8 mouse cellular contexts compared by ENCODE assay signal in the genomic region with DNA sequence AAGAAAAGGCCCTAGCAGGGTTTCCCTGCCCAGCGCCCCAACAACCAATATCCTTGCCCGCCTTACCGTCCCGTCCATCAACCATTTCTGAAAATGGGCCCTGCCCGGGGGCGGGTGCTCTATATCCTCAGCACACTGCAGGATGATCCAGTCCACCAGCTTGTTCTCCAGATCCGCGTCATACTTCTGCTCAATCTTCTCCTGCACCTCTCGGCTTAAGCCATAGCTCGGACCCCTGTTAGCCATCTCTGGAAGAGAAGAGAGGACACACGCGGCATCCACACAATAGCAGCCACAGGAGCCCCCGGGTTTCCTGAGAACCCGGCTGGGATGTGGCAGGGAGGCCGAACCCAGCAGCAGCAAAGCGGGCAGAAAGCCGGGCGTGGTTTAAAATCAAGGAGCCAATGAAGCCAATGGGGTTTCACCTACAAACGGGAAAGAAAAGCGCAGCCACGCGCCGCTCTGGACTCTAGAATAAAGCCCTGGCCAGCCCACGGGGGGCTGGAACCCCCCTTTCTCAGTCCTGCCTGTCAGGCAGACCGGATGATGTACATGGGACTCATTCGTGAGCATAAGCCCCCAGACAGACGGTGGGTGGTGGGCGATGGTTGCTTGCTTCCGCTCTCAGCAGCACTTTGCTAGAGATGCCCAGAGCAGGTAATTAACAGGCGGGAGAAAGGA. TPM values are rescaled to one million over a fixed set of nuclear protein-coding genes. Genes with fewer than 3 reads are reported as not detected.
DNase-seq lines count a peak whose midpoint lies in the region; ATAC-seq and TF ChIP-seq lines count a peak whose summit lies in the region.

A gene (minus strand): TSS at position 548 of the 681 bp plus-strand sequence.

- TF ChIP-seq CTCF in kidney, adult 2 months (conservative IDR thresholded peaks at IDR 0.05; ENCODE audit: insufficient read depth, insufficient read length, low read depth, low read length) = no peak

- no peaks in the 10 kb centered on the region; the same call in 1 of the 2 replicates for H3K27me3 ChIP-seq in kidney, adult 2 months (replicated peaks; ENCODE audit: control insufficient read depth, insufficient read depth, low read length)
- no peaks in the 10 kb centered on the region for H3K27me3 ChIP-seq in forebrain, embryonic 16.5 days (replicated peaks; ENCODE audit: control insufficient read depth, insufficient read depth, low read length)
- no peaks in the 10 kb centered on the region for H3K27me3 ChIP-seq in intestine, embryonic 15.5 days (replicated peaks)
- H3K27me3 ChIP-seq in limb, embryonic 14.5 days (ENCODE audit: control insufficient read depth, insufficient read depth, low read length) = no peaks in the 10 kb centered on the region
- no peaks in the 10 kb centered on the region for H3K27me3 ChIP-seq in neural tube, embryonic 13.5 days

- H3K27ac ChIP-seq in kidney, adult 2 months (ENCODE audit: insufficient read depth, low read depth, low read length) = no peak within 1 kb of the TSS
- H3K27ac ChIP-seq in forebrain, embryonic 16.5 days (ENCODE audit: low read length) = peak within 1 kb of the TSS; percentile 98
- H3K27ac ChIP-seq in intestine, embryonic 15.5 days = peak within 1 kb of the TSS; percentile 2; the same call in 1 of the 2 replicates
- no peak within 1 kb of the TSS for H3K27ac ChIP-seq in limb, embryonic 14.5 days (replicated peaks; ENCODE audit: low read depth, low read length)
- H3K27ac ChIP-seq in neural tube, embryonic 13.5 days (replicated peaks) = peak within 1 kb of the TSS; percentile 99

- TF ChIP-seq POLR2A in kidney, adult 2 months (IDR thresholded peaks at IDR 0.05; ENCODE audit: low read depth, low read length) = no peak
- peak; percentile 49; the same call in 1 of the 2 replicates for TF ChIP-seq POLR2A in limb, embryonic 14.5 days (IDR thresholded peaks at IDR 0.05; ENCODE audit: borderline replicate concordance, extremely low read depth, insufficient read depth, insufficient read length)

- no peak for DNase-seq in kidney, adult 2 months
- no peak for DNase-seq in kidney, adult 8-10 months
- peak; percentile 83 to 84 for DNase-seq in cerebellum, adult 18-20 months
- peak; percentile 49 for DNase-seq in limb, embryonic 14.5 days (ENCODE audit: low spot score)
- no peak for DNase-seq in B cell, adult 2 months

- 5% methylated on average over 30 of the region's 30 CpGs for WGBS in kidney, adult 2 months
- WGBS in forebrain, embryonic 16.5 days = under 1% methylated on average over 30 of the region's 30 CpGs
- WGBS in intestine, embryonic 15.5 days = 2% methylated on average over 30 of the region's 30 CpGs
- WGBS in limb, embryonic 14.5 days = 1% methylated on average over 30 of the region's 30 CpGs
- under 1% methylated on average over 30 of the region's 30 CpGs for WGBS in neural tube, embryonic 13.5 days

- no peaks in the 10 kb centered on the region for H3K4me1 ChIP-seq in kidney, adult 2 months (ENCODE audit: control insufficient read depth, insufficient read depth, low read length)
- H3K4me1 ChIP-seq in forebrain, embryonic 16.5 days (replicated peaks; ENCODE audit: control insufficient read depth, insufficient read depth, low read length) = peaks cover 26% of the 10 kb centered on the region
- H3K4me1 ChIP-seq in intestine, embryonic 15.5 days (replicated peaks) = peaks cover 11% of the 10 kb centered on the region
- H3K4me1 ChIP-seq in limb, embryonic 14.5 days (ENCODE audit: control insufficient read depth, insufficient read depth, low read length) = no peaks in the 10 kb centered on the region
- H3K4me1 ChIP-seq in neural tube, embryonic 13.5 days (replicated peaks) = peaks cover 57% of the 10 kb centered on the region

- no peaks in the 10 kb centered on the region for H3K9me3 ChIP-seq in forebrain, embryonic 16.5 days (ENCODE audit: control insufficient read depth, low read length)
- no peaks in the 10 kb centered on the region for H3K9me3 ChIP-seq in intestine, embryonic 15.5 days
- H3K9me3 ChIP-seq in limb, embryonic 14.5 days (ENCODE audit: control insufficient read depth, low read length) = no peaks in the 10 kb centered on the region
- H3K9me3 ChIP-seq in neural tube, embryonic 13.5 days = no peaks in the 10 kb centered on the region

- peak within 1 kb of the TSS; percentile 96 for H3K9ac ChIP-seq in forebrain, embryonic 16.5 days (replicated peaks; ENCODE audit: low read depth, low read length)
- peak within 1 kb of the TSS; percentile 46 for H3K9ac ChIP-seq in intestine, embryonic 15.5 days
- H3K9ac ChIP-seq in limb, embryonic 14.5 days (ENCODE audit: low read depth, low read length, severe bottlenecking) = peak within 1 kb of the TSS; percentile 64
- peak within 1 kb of the TSS; percentile 87 for H3K9ac ChIP-seq in neural tube, embryonic 13.5 days

- H3K4me3 ChIP-seq in kidney, adult 2 months (ENCODE audit: insufficient read depth, low read depth, low read length) = peak within 1 kb of the TSS; percentile 21; the same call in 1 of the 2 replicates
- peak within 1 kb of the TSS; percentile 77 for H3K4me3 ChIP-seq in forebrain, embryonic 16.5 days (replicated peaks; ENCODE audit: low read length)
- peak within 1 kb of the TSS; percentile 47 for H3K4me3 ChIP-seq in intestine, embryonic 15.5 days (replicated peaks)
- H3K4me3 ChIP-seq in limb, embryonic 14.5 days (replicated peaks; ENCODE audit: low read length) = peak within 1 kb of the TSS; percentile 51
- peak within 1 kb of the TSS; percentile 62 for H3K4me3 ChIP-seq in neural tube, embryonic 13.5 days

- no peaks in the 10 kb centered on the region for H3K36me3 ChIP-seq in kidney, adult 2 months (ENCODE audit: control insufficient read depth, insufficient read depth, low read length)
- H3K36me3 ChIP-seq in forebrain, embryonic 16.5 days (ENCODE audit: control insufficient read depth, insufficient read depth) = peaks cover 4% of the 10 kb centered on the region
- no peaks in the 10 kb centered on the region for H3K36me3 ChIP-seq in intestine, embryonic 15.5 days
- H3K36me3 ChIP-seq in limb, embryonic 14.5 days (ENCODE audit: control insufficient read depth, insufficient read depth, low read length) = no peaks in the 10 kb centered on the region
- peaks cover 24% of the 10 kb centered on the region for H3K36me3 ChIP-seq in neural tube, embryonic 13.5 days

- H3K4me2 ChIP-seq in forebrain, embryonic 16.5 days (ENCODE audit: low read length) = peak within 1 kb of the TSS; percentile 76
- peak within 1 kb of the TSS; percentile 96 for H3K4me2 ChIP-seq in intestine, embryonic 15.5 days (replicated peaks)
- H3K4me2 ChIP-seq in limb, embryonic 14.5 days (replicated peaks; ENCODE audit: low read depth, low read length, severe bottlenecking) = peak within 1 kb of the TSS; percentile 92
- H3K4me2 ChIP-seq in neural tube, embryonic 13.5 days = peak within 1 kb of the TSS; percentile 75

- ATAC-seq in forebrain, embryonic 16.5 days = peak; percentile 82
- ATAC-seq in intestine, embryonic 15.5 days = peak; percentile 69
- ATAC-seq in limb, embryonic 14.5 days (ENCODE audit: low FRiP score, low read depth) = peak; percentile 50; the same call in 1 of the 2 replicates
- ATAC-seq in neural tube, embryonic 13.5 days (ENCODE audit: low read depth) = peak; percentile 80

RNA-seq across cellular contexts. Expression of the gene that starts here (rescaled TPM):
- 0.77 and 1.3 TPM in 2 replicates for polyA plus RNA-seq in kidney, adult 2 months (2012; rRNA removed)
- polyA plus RNA-seq in forebrain, embryonic 16.5 days (2015; fragmentation: Nextera tagmentation; extraction: Ambion mirVana) = 455 and 473 TPM in 2 replicates
- 28.0 and 28.1 TPM in 2 replicates for polyA plus RNA-seq in intestine, embryonic 15.5 days (2015; fragmentation: Nextera tagmentation; extraction: Ambion mirVana)
- polyA plus RNA-seq in limb, embryonic 14.5 days (2012; rRNA removed) = 12.9 and 14.6 TPM in 2 replicates
- 8.1 and 10.8 TPM in 2 replicates for polyA plus RNA-seq in limb, embryonic 14.5 days (2014; fragmentation: Nextera tagmentation; extraction: Ambion mirVana)
- polyA plus RNA-seq in neural tube, embryonic 13.5 days (2015; fragmentation: Nextera tagmentation; extraction: Ambion mirVana) = 732 and 735 TPM in 2 replicates

Comparison
In these comparisons a context has a peak if more than half of its experiments do, and no peak if none do; other contexts are left out.
1. RNA of the gene that starts here (polyA plus RNA-seq): 732 to 735 TPM in neural tube, embryonic 13.5 days and 455 to 473 TPM in forebrain, embryonic 16.5 days; 28.0 to 28.1 TPM in intestine, embryonic 15.5 days, 8.1 to 14.6 TPM in limb, embryonic 14.5 days and 0.77 to 1.3 TPM in kidney, adult 2 months; every median in the first group is over 10 times any median in the second.
2. DNase-seq: peak in cerebellum, adult 18-20 months (2 of 2) and limb, embryonic 14.5 days (single experiment); none in kidney, adult 2 months (single experiment), kidney, adult 8-10 months (0 of 2) and B cell, adult 2 months (0 of 2).
3. H3K27ac ChIP-seq: peak in forebrain, embryonic 16.5 days (single experiment), intestine, embryonic 15.5 days (single experiment) and neural tube, embryonic 13.5 days (single experiment); none in kidney, adult 2 months (single experiment) and limb, embryonic 14.5 days (single experiment).
4. H3K4me3 ChIP-seq: peak in every context shown above with its lines; median percentile 77 in forebrain, embryonic 16.5 days; 62 in neural tube, embryonic 13.5 days; 51 in limb, embryonic 14.5 days; 47 in intestine, embryonic 15.5 days; 21 in kidney, adult 2 months.
5. H3K9ac ChIP-seq: peak in every context shown above with its lines; median percentile 96 in forebrain, embryonic 16.5 days; 87 in neural tube, embryonic 13.5 days; 64 in limb, embryonic 14.5 days; 46 in intestine, embryonic 15.5 days.
6. Peak in every context shown above with its lines, with median percentiles within 50 percentile points of each other: ATAC-seq and H3K4me2 ChIP-seq.